Mouse (Mus musculus) erythroblast, embryonic 14.5 days (primary cell): ENCODE measurements at regions not wholly inside any gene's neighbourhood (a gene's known extent, or its start where the extent isn't known, plus 50 kb on each side); places are given as distances from the start of the nearest gene placed in this dataset.

Experiments
- GATA1 ChIP-seq: IDR thresholded peaks from 2 replicates; pipeline ENCODE4 v1.6.1; 2012; ENCODE audit warnings: low read length, inconsistent platforms, mixed read lengths
- TAL1 ChIP-seq: IDR thresholded peaks from 3 replicates; pipeline ENCODE4 v1.6.1; 2012; ENCODE audit warnings: low read length, inconsistent platforms, mixed read lengths

DNA sequence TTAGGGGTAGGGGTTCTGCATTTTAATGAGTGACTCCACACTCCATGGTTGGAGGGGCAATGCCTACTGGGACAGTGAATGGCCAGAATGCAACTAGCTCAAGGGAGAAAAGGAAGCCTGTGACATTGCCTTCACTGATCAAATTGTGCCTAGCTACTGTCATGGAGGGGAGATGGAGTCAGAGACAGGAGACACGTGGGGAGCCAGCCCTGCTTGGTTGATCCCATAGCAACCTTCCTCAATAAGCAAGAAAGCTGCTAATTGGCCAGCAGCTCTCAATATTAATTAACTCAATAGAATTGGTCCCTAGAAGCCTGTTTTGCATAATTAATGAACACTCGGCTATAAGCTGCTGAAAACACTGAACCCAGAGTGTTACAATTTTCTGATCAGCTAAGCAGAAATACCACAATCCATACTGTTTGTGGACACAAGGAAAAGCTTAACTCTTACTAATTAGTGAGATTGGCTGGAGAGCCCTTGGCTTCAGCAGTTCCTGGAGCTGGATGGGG, 233.7 kb upstream of the Eif4g2 start:
- TF ChIP-seq GATA1 (no peak), TAL1 (no peak)
